Mouse (Mus musculus) brain, embryonic 18.5 days (tissue): ENCODE measurements around the gene Grip1.

Experiments
- DNase-seq: peaks from one replicate; pipeline ENCODE4 v3.0.0-alpha.2; 2012; ENCODE audit warnings: low read depth, low spot score

Gene Grip1

DNA sequence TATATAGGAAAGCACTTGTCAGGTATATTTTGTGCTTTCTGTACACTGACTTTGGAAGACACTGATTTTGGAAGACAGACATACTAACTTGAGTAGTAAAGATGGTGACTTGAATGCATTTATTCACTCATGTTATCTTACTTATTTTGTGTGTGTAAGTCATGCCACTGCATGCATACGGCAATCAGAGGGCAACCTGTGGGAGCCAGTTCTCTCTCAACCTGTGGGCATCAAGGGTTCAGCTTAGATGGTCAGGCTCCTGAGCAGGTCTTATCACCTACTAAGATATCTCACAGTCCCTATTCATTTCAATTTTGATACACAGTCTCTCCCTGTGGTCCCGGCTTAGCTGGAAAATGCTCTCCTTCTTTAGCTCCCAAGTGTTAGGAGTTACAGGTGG is 5.4 kb downstream of the Grip1 start:
- DNase-seq: no peak

DNA sequence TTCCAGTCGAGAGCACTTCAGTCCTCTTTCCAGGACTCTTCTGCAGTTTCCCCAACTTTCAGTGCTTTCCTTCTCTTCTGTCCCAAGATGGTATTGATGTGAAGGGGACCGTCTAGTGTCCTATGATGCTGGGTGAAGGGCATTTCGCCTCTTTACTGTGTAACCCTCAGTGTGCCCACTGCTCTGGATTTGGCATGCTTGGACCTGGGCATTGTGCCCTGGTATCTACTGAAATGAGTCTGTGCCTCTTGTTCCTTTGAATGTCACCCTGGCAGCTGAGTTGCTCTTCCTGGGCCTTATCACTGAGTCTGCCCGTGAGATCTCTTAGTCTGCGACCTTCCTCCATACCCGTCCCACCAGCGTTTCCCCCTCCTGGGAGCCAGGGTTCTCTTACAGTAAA is 9.7 kb downstream of the Grip1 start:
- no peak for DNase-seq

- no peak for DNase-seq
Measured at GRCm38 (mm10) chr10:119463793-119464192, 10.2 kb downstream of the Grip1 start.

- no peak for DNase-seq
Measured at GRCm38 (mm10) chr10:119467976-119468375, 14.3 kb downstream of the Grip1 start.

DNA sequence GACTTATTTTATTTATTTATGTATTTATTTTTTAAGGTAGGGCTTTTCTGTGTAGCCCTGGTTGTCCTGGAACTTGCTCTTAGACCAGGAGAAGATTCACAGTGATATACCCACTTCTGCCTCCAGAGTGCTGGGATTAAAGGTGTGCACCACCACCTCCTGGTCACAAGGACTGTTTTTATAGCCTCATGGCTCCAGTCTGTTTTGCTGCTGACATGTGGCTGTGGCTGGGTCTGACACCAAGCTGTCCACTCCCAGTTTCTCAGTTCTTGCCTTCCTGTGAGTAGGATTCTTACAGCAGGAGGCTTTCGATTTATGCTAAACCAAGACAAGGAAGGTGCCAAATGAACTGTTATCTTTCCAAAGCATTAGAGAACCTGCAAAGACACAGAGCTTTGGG is 16.5 kb downstream of the Grip1 start:
- no peak for DNase-seq

GRCm38 (mm10) chr10:119475166-119475565 is 21.5 kb downstream of the Grip1 start:
- no peak for DNase-seq

- DNase-seq: no peak
Measured at GRCm38 (mm10) chr10:119477661-119478060, 24.0 kb downstream of the Grip1 start.

GRCm38 (mm10) chr10:119483068-119483705 is 29.6 kb downstream of the Grip1 start:
- no peak for DNase-seq

DNA sequence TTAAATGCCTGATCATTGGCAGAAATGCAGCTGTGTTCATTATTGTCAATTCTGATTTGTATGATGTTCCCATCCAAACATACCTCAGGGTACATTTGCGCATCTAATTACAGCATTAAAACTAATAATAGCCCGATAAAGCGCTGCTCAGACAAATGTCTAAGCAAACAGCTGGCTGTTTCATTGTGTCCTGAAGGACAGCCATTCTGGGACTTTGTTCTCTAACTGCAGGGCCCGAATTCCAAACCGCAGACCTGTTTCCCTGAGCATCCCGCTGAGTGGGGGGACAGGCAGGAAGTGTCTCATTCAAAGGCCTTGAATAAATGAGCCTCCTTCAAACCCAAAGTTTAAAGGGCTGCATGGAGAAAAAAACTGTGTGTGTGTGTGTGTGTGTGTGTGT is 30.1 kb downstream of the Grip1 start:
- no peak for DNase-seq

GRCm38 (mm10) chr10:119486936-119487335 is 33.3 kb downstream of the Grip1 start:
- DNase-seq: no peak

GRCm38 (mm10) chr10:119490831-119491230 is 37.2 kb downstream of the Grip1 start:
- DNase-seq: no peak

DNA sequence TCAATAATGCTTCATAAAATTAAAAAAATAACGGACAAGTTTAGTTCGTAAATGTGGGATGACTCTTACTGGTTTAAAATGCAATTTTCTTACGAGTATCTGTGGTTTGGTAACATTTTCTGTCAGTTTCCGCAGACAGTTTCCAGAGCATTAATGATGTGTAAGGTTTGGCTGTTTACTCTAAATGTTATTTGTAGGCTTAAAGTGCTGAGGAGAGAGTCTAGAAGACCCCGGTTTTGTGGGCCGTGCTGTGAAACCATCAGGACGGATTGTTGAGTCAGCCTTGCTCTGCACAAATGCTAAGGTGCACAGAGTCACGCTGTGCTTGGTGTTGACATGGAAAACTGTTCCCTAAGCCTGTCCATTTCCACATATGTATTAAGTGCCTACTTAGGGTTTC is 41.7 kb downstream of the Grip1 start:
- DNase-seq: no peak

DNA sequence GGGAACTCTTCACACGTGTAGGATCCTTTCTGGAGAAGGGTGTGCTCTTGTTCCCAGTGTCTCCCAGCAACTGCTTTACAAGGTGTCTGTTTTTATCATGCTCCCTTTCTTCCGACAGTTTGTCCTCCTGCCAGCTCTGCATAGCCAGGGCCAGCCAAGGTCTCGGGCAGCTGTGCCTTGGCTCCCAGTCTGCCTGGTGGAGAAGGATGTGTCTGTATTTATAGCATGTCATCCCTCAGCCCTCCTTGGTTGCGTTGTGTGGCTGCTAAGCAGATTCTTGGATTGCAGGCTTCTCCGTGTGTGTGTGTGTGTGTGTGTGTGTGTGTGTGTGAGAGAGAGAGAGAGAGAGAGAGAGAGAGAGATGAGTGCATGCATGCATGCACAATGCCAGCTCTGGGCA is 42.6 kb downstream of the Grip1 start:
- no peak for DNase-seq

- no peak for DNase-seq
Measured at GRCm38 (mm10) chr10:119521686-119522085, 68.1 kb downstream of the Grip1 start.

DNA sequence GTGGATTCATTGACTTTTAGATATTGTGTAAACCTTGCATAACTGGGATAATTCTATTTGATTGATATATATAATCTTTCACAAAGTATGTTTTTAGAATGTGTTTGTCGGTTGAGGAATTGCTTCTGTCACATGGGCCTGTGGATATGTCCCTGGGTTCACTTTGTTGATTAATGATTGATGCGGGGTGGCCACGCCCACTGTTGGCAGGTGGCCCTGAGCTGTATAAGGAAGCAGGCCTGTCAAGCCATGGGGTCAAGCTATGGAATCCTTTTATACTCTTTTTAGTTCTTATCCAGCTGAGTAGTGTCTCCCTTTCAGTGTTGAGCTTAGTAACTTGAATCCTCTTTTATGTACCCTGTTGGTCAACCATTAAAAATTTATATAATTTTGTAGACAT is 72.1 kb downstream of the Grip1 start:
- no peak for DNase-seq

- no peak for DNase-seq
Measured at GRCm38 (mm10) chr10:119534852-119535251, 81.2 kb downstream of the Grip1 start.

GRCm38 (mm10) chr10:119541655-119542054 is 88.0 kb downstream of the Grip1 start:
- DNase-seq: no peak

GRCm38 (mm10) chr10:119543771-119544170 is 90.1 kb downstream of the Grip1 start:
- no peak for DNase-seq

GRCm38 (mm10) chr10:119544743-119545142 is 91.1 kb downstream of the Grip1 start:
- no peak for DNase-seq

DNA sequence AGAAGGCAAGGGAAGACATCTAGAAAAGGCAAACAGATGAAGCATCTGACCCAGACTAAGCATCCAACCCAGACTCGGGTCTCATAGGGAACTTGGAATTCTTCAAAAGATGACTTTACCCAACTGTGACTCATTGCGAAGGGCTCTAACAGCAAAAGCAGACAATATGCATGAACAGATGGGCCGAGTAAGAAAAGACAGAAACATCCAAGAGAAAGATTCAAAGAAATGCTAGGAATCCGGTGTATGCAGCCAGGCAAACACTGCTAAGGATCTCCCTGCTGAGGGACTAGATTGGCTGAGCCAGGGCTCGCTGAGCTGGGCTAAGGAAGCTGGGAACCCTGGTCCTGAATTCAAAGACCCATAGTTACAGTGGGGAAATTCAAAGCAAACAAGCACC is 94.2 kb downstream of the Grip1 start:
- peak; percentile 18 for DNase-seq

DNA sequence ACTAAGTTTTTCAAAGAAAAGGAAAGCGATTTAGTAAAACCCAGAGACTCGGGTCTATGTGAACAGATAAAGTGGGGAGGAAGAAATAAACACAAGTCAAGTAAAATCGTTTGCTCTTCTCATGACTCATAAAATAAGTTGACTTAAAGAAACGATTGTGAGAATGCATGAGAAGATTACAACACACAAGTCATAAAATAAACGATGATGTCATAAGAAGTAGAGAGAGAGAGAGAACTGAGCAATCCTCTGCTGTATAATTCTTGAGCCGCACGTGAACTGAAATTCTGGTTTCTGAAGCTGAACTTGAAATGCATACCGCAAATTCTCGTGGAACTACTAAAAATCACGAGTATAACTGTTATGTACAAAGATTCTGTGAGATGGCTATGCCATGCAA is 95.1 kb downstream of the Grip1 start:
- no peak for DNase-seq

DNA sequence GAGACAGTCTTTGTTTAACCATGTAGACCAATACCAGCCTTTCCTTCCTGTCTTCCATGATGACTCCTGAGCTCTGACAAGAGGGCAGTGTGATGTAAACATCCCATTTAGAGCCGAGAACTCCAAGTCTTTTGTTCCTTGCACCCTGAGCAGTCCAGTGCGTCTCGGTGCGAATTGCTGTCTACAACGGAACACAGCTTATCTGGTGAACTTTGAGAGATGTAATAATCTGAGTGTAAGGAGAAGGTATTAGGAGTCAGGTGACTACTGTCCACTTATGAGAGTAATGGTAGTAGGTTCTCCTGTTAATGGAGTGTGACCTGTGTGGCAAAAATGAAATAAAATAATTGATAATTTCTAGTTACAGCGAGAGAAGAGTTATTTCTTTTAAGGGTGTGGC is 97.0 kb downstream of the Grip1 start:
- DNase-seq: no peak

DNA sequence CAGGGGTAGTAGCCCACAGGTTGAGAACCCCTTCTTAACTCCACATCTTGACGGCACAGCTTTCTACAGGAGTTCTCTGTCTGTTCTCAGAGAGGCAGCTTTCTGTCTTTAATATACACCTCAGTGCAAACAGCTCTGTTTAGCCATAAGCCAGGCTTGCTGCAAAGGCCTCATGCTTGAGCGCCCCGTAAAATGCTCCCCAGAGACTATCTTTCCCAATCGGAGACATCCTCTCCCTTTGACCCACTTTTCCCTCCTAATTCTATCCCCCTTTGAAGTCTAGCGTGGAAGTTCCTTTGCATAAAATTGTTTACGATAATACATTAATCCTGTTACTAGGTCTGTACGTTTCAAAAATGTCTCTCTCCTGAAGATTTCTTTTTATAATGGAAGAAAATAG is 102.7 kb downstream of the Grip1 start:
- no peak for DNase-seq

GRCm38 (mm10) chr10:119558432-119558831 is 104.8 kb downstream of the Grip1 start:
- no peak for DNase-seq
